Mouse (Mus musculus) bone marrow, adult 2 months (tissue): ENCODE measurements around the gene Ankrd63.

ENCODE experiments used
- CTCF ChIP-seq: fragments of 200-500 bp; IDR thresholded peaks from 2 replicates; pipeline ENCODE4 v1.5.1; 2011; ENCODE audit warnings: low read length, control low read depth; ENCODE audit not compliant: control insufficient read depth, insufficient read depth
- POLR2A ChIP-seq: fragments of 200-500 bp; IDR thresholded peaks from 2 replicates; pipeline ENCODE4 v1.6.1; 2011; ENCODE audit warnings: low read depth, mild to moderate bottlenecking, control low read depth, low read length, borderline replicate concordance; ENCODE audit not compliant: control insufficient read depth

DNA sequence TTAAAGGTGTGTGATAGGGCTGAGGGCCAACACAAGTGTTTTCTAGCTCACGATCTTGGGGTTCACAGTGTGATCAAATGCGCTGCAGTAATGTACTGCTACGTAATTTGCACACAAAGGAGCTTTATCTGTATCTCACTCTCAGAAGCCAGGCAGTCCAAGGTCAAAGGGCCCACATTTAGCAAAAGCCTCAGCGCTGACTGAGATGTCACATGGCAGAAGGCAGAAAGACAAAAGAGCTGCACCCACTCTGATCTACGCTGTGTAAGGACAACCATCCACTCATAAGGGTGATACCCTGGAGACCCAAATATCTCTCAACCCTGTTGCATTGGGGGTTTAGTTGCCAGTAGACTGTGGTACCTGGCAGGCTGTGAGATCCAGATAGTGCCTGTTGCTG lies 36.6 kb downstream of the Ankrd63 start:
- no peak for TF ChIP-seq CTCF
- TF ChIP-seq POLR2A: no peak
